Mouse (Mus musculus): ENCODE measurements at regions not wholly inside any gene's neighbourhood (a gene's known extent, or its start where the extent isn't known, plus 50 kb on each side); places are given as distances from the start of the nearest gene placed in this dataset.

GRCm38 (mm10) chrX:99287988-99288387 is 152.1 kb downstream of the Efnb1 start:
- DNase-seq, result no peak

GRCm38 (mm10) chrX:99286876-99287275 is 150.9 kb downstream of the Efnb1 start:
- no peak for DNase-seq

- no peak for DNase-seq
Observed at GRCm38 (mm10) chrX:99285611-99286010, 149.7 kb downstream of the Efnb1 start.

- no peak for DNase-seq
Observed at GRCm38 (mm10) chrX:99280991-99281390, 145.1 kb downstream of the Efnb1 start.

GRCm38 (mm10) chrX:99280543-99280942 is 144.6 kb downstream of the Efnb1 start:
- no peak for DNase-seq

GRCm38 (mm10) chrX:99275536-99275935 is 139.6 kb downstream of the Efnb1 start:
- no peak for DNase-seq

- no peak for DNase-seq
Observed at GRCm38 (mm10) chrX:99271908-99272307, 136.0 kb downstream of the Efnb1 start.

GRCm38 (mm10) chrX:99249038-99249607 is 113.2 kb downstream of the Efnb1 start:
- DNase-seq, result no peak

- DNase-seq, result no peak
Observed at GRCm38 (mm10) chrX:99248181-99248580, 112.3 kb downstream of the Efnb1 start.

- no peak for DNase-seq
Observed at GRCm38 (mm10) chrX:99246704-99247103, 110.8 kb downstream of the Efnb1 start.

- no peak for DNase-seq
Observed at GRCm38 (mm10) chrX:99246051-99246450, 110.1 kb downstream of the Efnb1 start.

GRCm38 (mm10) chrX:99245541-99245940 is 109.6 kb downstream of the Efnb1 start:
- no peak for DNase-seq

GRCm38 (mm10) chrX:99243251-99243650 is 107.3 kb downstream of the Efnb1 start:
- no peak for DNase-seq

GRCm38 (mm10) chrX:99241684-99242118 is 105.8 kb downstream of the Efnb1 start:
- no peak for DNase-seq

- no peak for DNase-seq
Observed at GRCm38 (mm10) chrX:99233035-99233434, 97.1 kb downstream of the Efnb1 start.

- DNase-seq, result no peak
Observed at GRCm38 (mm10) chrX:99232331-99232730, 96.4 kb downstream of the Efnb1 start.

- no peak for DNase-seq
Observed at GRCm38 (mm10) chrX:99225111-99225752, 89.3 kb downstream of the Efnb1 start.

- DNase-seq, result no peak
Observed at GRCm38 (mm10) chrX:99222017-99222416, 86.1 kb downstream of the Efnb1 start.

GRCm38 (mm10) chrX:99220674-99221455 is 84.9 kb downstream of the Efnb1 start:
- DNase-seq, result no peak

GRCm38 (mm10) chrX:99218213-99218612 is 82.3 kb downstream of the Efnb1 start:
- no peak for DNase-seq

GRCm38 (mm10) chrX:99216633-99217459 is 80.9 kb downstream of the Efnb1 start:
- no peak for DNase-seq

- no peak for DNase-seq
Observed at GRCm38 (mm10) chrX:99215931-99216330, 80.0 kb downstream of the Efnb1 start.

GRCm38 (mm10) chrX:99215111-99215510 is 79.2 kb downstream of the Efnb1 start:
- DNase-seq, result no peak

Measured in thymus, adult 18-20 months (tissue).